Mouse (Mus musculus) left cerebral cortex, adult 18-20 months (tissue): Measurements from ENCODE around the gene Kat6b. TPM values are rescaled to one million over a fixed set of nuclear protein-coding genes. Genes with fewer than 3 reads are reported as not detected.
A peak's percentile ranks its signal among the peaks of the same experiment; 100 is the strongest.

ENCODE experiments used
- DNase-seq, 2 experiments: peaks; one replicate each; pipeline ENCODE4 v3.0.0; 2021 to 2022; ENCODE audit warnings: low spot score in 2 of 2, mixed read lengths in 1 of 2
- total RNA-seq, 2 experiments: library from RNA; stranded (reverse); gene quantifications; 2 replicates each; pipeline ENCODE4 v1.2.3; 2021

Kat6b gene
- total RNA-seq, 2 experiments from 2014 or later: 126 to 132 TPM

DNA sequence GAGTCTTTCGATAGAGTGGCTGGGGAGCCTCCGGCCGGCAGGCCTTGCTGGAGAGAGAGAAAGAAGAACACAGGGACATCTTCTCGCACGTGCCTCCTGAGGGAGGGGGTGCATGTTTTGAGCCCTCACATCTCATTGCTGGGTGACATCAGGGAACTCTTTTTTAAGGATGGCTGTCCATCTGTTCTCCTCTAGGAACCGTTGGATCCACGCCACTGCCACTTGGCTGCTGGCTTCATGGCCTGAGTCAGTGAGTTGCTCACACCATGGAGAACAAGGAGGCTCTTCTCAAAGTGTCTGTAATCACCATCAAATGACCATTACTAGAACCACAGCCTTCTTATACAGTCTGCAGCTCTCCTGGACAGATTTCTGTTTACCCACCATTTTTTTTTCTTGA, 108.4 kb downstream of the Kat6b start:
- DNase-seq: peak; percentile 40 to 42

DNA sequence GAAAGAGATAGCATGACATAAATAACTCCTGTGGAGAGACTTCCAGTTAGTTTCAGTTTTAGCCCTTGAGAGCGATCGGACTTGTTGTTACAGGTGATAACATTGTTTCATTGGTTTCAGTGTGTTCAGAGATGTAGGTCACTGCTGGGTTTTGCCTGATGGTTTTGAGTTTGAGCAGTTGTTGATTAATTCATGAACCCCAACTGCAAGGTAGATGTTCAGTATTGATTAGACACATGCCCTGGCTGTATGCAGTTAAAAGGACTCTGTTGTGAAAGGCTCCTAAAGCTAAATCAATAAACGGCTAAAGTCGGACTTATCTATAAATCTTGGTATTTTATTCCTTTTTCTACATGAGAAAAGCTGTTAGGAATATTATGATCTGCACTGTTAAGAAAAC, 109.0 kb downstream of the Kat6b start:
- no peak for DNase-seq

DNA sequence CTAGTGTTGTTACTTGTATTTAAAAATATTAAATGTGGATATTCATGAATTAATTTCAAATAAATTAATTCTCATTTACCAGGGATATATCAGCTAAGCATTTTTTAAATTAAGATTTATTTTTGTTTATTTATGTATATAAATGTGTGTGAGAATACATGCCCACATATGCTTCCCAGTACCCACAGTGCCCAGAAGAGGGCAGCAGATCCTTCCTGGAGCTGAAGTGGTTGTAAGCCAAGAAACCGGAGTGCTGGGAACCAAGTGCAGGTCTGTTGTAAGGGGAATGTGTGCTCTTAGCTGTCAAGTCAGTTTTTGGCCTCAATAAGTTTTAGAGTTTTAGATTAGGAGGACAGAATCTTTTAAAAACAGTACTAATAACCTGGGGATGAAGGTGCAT, 110.9 kb downstream of the Kat6b start:
- no peak for DNase-seq

DNA sequence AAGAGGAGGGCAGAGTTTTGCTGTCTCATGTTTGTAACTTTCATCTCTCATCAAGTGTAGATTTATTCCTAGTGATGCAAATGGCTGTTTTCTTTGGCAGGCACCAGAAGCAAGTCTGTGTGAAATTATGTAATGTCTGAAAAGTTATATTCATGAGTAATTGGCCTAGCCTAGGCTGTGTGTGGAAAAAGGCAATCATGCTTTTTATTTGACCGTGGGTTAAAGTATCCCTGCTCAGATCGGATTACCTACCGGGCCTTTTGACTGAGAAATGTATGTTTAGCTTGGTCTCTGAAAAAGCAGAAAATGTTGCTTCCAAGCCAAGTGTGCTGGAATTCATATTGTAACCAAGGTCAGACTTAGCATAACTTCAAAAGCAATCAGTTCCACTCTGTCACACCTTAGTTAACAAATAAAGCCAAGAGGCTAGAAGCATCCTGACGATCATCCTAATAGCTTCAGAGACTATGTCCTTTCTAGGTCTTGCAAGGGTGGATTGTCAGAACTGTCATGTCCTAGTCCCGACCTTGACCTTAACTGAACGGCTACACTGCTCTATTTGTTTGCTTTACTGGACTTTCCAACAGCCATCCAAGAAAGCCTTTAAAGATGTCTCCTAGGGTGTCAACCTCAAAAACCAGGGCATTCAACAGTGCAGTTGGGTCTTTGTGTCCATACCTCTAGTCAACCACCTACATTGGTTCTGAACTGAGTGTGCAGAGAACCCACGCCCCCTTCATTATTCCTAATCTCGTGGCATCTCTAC, 111.9 kb downstream of the Kat6b start:
- DNase-seq: no peak

DNA sequence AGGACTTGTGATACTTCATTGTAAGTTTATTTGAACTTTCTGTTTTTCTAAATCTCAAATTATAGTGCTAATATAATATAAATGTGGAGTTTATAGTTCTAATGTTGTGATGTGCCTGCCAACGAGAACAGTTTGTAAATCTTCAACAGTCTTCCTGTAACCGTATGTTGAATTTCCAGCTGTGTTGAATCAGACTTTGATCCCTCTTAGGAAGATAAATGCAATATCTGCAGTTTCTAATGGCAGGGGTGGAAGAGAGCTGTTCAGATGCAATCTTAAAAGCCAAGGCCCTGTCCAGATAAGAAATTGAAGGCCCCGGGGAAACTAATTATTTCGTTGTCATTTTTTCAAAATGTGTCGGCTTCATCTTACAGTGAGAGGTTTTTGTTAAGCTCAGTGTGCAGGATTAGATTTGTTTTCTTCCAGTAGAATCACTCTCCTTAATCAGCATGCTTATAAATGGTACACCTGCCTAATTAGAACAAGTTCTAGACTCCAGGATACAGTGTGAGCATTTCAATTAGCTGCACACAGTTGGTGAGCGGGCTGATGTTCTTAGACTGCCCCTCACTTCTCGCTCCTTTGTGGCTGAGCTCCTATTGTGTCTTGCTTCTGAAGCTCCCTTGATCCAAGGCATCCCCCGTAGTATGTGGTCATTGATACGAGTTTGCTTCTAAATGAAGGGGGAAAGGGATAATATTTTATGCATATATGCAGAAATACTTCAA, 118.4 kb downstream of the Kat6b start:
- DNase-seq: no peak

DNA sequence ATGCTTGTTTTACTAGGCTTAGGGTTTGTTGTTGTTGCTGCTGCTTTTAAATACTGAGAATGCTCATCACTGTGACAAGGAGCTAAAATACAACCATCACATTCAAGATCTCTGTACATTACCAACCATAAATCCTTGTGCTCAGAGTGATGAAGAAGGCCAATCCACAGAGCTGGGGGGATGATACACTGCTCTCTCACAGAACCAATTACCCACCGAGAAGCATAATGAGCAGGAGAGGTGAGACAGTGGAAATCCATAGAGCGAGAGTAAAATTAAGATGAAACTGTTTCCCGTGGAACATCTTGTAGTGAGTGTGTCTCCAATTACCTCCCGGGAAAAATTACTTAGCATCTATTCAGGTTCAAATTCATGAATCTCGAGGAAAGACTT, 118.9 kb downstream of the Kat6b start:
- no peak for DNase-seq

DNA sequence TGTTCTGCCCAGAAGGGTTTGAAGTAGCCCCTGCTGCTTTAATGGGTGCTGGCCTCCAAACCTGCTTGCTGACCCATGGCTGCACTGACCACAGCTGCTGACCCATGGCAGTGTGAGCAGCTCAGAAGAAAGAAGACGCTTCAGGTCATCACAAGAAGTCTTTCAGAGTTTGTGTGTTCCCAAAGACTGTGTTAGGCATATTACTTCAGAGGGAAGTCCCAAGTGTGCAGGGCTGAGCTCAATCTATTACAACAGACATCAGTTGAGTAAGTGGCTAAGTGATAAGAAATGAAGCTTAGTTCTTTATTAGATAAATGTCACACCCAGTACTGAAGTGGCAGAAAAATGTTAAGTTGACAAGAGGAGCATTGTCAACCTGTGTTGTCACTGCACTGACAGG, 119.4 kb downstream of the Kat6b start:
- DNase-seq: no peak

DNA sequence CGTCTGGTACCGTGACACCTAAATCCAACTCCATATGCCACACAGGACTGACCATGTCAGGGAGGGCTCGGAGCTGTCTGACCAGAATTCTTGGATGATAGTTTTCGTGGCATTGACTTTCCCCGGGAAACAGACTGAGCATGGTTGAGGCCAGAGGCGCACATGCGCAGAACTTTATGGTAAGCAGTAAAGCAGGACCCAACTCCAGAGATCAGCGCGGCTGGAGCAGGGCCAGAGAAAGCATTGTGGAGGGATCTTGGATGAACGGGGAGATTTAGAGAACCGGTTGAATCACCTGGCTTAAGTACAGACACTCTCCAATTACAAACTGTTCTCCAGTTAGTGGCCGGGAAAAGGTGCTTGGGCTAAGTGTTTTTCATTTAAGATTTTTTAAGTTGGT, 120.9 kb downstream of the Kat6b start:
- no peak for DNase-seq

DNA sequence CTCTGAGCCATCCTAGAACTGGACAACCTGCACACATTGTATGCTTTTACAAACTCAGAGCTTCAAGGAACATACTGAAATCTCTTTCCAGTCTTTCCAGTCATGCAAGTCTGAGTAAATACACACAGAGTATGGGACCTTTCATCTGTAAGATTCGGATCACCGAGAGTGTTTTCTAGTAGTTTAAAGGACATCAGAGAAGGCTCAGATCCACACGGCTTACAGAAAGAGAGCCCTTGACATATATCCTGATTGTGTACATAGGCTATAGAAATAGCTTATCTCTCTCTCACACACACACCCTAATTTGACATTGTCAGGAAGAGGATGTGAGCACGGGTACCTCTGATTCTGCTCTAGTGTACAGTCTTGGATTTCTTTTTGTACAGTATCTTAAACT, 121.7 kb downstream of the Kat6b start:
- DNase-seq: no peak

DNA sequence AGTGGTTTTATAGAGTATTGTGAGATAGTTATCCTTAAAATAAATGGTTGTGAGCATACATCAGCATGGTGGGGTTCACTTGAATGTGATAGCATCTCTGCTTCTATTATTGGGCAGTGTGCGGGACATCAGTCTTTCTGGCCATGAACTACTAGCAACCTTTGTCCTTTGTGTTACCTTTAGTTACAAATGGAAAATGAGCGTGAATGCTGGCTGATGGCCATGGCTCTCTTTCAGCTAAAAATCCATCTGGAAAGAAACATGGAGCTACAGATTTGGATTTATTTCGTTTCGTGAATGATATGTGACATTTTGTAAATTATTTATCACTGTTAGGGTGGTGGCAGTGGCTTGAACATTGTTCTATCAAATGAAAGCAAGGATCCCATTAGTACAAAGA, 126.5 kb downstream of the Kat6b start:
- no peak for DNase-seq

DNA sequence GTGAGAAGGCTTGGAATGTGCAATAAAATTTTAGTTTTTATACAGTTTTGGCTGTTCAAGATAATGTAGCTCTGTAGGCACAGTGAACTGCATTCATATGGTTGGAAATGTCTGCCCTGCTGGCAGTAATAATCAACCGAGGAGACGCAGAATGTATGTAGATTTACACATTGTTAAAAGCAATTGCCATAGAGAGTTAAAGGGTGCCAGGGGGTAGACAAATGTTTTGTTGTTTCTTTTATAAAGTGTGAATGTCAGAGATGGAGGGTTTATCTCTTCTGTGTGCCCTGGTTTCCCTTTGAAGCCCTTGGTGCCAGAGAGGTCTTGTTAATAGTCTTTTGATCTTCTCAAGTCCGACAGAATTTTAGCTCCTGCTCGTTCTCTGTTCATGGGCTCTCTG, 127.7 kb downstream of the Kat6b start:
- no peak for DNase-seq

DNA sequence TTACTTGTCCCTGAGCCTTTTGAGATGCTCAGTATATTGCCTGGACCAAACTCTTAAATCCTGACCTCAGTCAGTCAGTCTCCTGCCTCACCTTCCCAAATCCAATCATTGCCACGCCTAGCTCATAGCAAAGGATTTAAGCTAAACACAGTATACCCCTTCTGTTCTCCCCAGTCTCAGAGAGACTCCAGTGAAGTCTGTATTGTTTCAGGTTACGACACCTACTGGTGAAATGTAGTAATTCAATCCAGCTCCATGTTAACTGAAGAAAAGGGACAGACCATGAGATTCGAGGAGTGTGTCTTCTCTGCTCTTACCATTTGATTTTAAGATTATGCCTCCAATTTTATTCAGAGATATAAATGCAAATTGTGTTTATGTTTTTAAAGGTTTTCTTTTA, 129.0 kb downstream of the Kat6b start:
- DNase-seq: peak in 1 of 2 experiments; percentile 41

DNA sequence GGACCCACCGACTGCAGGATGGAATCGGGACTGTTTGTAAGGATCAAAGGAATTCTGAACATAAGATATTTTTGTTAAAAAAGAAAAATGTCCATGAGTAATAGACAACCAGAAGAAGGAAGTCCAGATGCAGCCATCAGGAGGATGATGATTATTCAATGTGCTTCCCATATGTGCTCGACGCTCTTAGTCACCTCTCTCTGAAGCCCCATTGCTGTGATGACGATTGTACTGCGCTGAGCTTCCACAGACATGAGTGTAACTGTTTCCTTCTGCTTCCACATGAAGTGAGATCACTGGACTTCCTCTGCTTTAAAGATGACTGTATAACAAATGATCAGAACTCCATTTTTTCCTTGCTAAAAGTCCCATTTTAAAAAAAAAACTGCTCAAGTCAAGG, 131.8 kb downstream of the Kat6b start:
- DNase-seq: no peak

DNA sequence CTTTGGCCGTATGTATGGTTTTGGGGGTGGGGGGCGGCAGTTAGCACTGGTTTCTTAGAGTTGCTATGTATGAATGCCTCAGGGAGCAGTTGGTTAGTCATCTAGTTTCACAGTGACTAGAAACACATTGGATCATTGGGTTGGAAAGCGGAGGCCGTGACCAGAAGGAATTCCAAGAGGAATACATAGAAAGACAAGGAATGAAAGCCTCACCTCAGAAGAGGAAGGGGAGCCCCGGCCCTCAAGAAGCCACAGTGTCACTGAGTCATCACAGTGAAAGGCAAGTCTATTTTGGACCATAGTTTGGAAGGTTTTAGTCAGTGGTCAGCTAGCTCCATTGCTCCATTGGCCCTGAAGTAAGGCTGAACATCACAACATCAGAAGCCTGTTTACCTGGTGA, 132.9 kb downstream of the Kat6b start:
- no peak for DNase-seq

DNA sequence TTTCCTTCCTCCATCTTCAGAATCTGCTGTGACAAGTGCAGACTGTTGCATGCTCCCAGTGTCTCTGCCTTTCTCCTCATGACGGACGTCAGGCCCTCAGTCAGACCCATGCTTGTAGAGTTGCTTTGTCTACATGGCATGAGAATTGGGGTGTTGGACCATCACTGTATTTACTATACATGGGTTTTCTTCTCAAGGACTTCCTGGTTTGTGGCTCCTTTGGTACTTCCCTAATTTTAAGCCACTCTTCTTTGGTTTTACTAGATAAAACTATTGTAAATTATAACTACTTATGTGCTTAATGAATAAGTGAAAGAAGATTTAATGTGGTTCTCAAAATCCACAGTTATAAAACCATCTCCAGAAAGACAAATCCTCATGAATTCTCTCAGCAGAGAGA, 134.6 kb downstream of the Kat6b start:
- DNase-seq: no peak

DNA sequence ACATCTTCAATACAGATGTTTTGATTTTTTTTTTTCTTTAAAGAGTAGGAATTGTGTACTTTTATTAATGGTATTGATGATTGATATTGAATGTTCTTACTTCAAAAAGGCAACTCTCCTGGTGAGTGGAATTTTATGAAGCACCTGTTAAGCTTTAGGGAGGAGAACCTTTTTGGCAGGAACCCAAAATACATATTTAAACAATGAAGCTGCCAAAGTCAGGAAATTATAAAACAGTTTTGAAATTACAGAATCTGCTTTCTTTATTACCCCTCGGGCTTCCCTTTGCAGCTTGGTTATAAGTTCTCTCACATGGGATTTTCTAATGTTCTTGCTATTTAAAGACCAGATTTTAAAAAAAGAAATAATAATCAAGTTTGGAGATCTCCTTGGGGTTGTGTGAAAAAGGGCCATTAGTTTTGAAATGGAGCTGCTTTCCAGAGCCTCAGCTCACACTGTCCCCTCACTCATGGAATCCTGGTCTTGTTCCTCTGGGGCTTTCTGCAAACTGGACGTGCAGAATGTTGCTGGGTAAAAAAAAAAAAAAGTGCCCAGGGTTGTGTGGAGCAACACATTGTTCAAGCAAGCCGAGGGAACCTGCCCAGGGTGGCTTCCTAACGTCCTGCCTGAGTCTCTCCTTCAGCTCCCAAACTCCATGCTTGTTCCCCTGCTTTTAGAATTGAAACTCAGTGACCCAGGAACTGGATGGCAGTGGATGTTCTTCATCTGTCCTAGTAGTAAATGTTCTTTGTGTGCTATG, 136.2 kb downstream of the Kat6b start:
- DNase-seq: no peak

DNA sequence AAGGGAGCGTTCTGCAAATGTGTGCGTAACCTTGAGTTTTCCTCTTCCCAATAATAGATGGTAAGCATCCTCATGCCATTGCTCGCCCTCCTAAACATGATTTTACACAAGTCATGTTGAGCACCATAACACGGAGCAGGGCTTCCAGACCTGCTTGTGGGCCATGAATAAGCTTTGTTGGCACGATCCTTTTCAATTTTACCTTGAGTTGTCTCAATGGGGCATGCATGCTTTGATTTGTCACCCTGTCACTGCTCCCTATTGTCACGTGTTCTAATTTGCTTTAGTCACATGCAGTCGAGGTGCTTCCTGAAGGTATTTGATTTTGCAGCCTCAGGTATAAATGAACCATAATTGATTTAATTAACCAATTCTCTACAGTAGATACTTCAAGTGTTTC, 138.7 kb downstream of the Kat6b start:
- DNase-seq: no peak

DNA sequence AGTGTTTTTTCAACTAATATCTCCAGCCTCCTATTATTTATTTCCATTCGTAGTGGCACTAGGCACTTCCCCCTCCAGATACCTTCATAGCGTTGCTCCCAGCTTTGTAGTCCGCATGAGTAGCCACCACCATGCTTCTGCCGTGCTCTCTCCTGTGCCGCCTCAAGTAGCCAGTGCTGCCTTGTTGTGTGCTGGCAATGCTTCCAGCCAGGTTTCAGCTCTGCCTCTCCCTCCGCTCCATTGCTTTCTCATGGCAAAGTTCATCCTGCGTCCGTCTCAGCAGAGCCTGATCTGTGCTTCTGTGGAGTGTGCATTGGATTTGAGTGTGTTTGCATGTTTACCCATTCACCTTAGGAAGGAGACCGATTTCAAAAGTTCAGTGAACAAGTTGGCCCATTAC, 144.7 kb downstream of the Kat6b start:
- no peak for DNase-seq

DNA sequence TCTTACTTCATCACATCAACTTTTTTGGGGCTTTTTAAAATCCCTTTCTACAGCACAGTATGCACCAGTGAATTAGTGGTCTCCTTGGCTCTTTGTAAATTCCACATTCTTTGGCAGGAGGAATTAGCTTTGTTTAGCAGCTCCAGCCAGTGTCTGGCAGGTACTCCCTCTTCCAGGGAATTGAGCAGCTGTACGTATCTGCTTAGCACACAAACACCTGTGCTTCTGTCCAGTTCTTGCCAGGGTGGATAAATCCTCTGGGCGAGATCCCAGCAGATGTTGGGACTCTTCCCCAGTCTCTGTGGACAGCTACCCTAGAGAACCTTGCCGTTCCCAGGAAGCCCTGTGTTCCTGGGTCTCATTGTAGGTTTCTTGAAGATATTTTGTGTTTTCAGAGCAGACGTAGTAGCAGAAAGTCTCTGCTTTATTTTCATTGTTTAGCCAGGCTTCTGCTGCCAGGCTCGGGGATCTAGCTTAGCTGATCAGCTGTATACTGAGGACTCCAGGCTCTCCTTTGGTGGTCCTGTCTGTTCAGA, 150.5 kb downstream of the Kat6b start:
- no peak for DNase-seq

DNA sequence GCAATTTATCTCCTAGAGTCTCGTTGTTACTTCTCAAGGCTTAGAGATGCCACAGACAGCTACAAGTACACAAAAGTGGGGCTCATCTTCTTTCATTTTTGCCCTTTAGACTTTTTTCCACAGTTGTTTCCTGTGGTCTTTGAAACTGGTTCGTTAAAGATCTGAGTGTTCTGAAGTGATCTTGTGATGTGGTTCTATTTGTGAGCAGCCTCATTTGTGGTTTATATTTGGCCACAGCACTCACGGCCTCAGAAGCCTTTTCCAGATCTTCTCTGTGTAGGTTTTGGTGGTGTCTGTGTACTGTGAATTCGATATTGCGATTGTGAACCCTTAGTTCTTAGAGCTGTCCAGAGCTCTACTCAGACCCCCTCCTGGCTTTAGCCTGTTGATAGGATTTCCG, 155.3 kb downstream of the Kat6b start:
- no peak for DNase-seq

DNA sequence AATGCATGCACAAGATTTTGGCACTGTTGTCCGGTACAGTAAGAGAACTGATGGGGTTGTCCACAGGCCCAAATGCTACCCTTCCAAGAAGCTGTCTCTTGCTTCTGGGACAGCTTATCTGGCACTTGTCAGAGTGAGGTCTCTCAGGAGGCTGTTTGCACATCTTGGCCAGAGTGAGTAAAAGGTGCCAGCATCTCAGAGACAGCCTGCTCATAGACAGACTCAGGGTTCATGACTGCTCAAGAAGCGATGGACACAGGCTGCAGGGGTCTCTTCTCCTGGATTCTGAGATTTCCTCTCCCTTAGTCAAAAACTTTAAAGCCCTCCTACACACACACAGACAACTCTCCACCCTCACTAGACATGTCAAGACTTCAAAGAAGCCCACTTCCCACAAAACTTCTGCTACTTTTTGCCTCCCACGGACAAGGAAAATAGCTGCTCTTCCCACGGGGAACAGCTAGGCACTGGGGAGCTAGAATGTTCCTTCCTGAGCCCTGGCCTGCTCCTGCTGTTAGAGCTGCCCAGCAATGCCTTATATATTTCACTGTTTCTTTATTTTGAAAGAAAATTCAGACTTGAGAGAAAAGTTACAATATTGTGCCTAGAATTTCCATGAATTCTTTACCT, 159.7 kb downstream of the Kat6b start:
- DNase-seq: peak in 1 of 2 experiments; percentile 72
